Mouse (Mus musculus): ENCODE measurements at regions not wholly inside any gene's neighbourhood (a gene's known extent, or its start where the extent isn't known, plus 50 kb on each side); places are given as distances from the start of the nearest gene placed in this dataset.
A peak's percentile ranks its signal among the peaks of the same experiment; 100 is the strongest.

GRCm38 (mm10) chr2:81182421-81182820 lies 565.4 kb downstream of the Nup35 start:
- no peaks in the 10 kb centered on the region for H3K4me1 ChIP-seq (ENCODE audit: control insufficient read depth in 1 of 2, insufficient read depth in 2 of 2, low read length in 2 of 2)
- no peaks in the 10 kb centered on the region for H3K36me3 ChIP-seq (ENCODE audit: control insufficient read depth in 1 of 2, insufficient read depth in 2 of 2, low read length in 2 of 2)
- no peaks in the 10 kb centered on the region for H3K9me3 ChIP-seq (replicated peaks; ENCODE audit: insufficient read depth, low read length)
- H3K27ac ChIP-seq (ENCODE audit: control insufficient read depth, low read depth, low read length) = no peak overlapping the region
- no peak overlapping the region for H3K9ac ChIP-seq (ENCODE audit: control insufficient read depth, low read depth, low read length, poor library complexity, severe bottlenecking)
- TF ChIP-seq SIN3A (IDR thresholded peaks at IDR 0.05; ENCODE audit: low read length) = no peak
- no peak for TF ChIP-seq NRF1 (IDR thresholded peaks at IDR 0.05; ENCODE audit: insufficient read depth, low read depth, low read length, poor library complexity, severe bottlenecking)
- no peak for TF ChIP-seq POLR2AphosphoS5 (IDR thresholded peaks at IDR 0.05; ENCODE audit: borderline replicate concordance, low read depth, low read length)
- TF ChIP-seq POLR2AphosphoS2 (IDR thresholded peaks at IDR 0.05; ENCODE audit: low read length) = no peak
- TF ChIP-seq TAL1 (IDR thresholded peaks at IDR 0.05; ENCODE audit: low read length) = no peak
- TF ChIP-seq MYC (IDR thresholded peaks at IDR 0.05; ENCODE audit: low read depth, low read length) = no peak
- TF ChIP-seq ELF1 (IDR thresholded peaks at IDR 0.05; ENCODE audit: low read depth, low read length) = no peak
- no peak for TF ChIP-seq RAD21 (IDR thresholded peaks at IDR 0.05; ENCODE audit: low read depth, low read length)
- TF ChIP-seq MAFK (IDR thresholded peaks at IDR 0.05; ENCODE audit: borderline replicate concordance, low read depth, low read length) = no peak
- TF ChIP-seq MEF2A (IDR thresholded peaks at IDR 0.05; ENCODE audit: extremely low read depth, insufficient replicate concordance, low read depth, low read length, poor library complexity, severe bottlenecking) = no peak
- H3K79me2 ChIP-seq (ENCODE audit: control insufficient read depth, insufficient read depth, low read length, poor library complexity) = no peaks in the 10 kb centered on the region
- no peak overlapping the region for H3K4me3 ChIP-seq (ENCODE audit: control insufficient read depth in 1 of 2, insufficient read depth in 1 of 2, low read depth in 2 of 2, low read length in 2 of 2)
- no peaks in the 10 kb centered on the region for H3K27me3 ChIP-seq (ENCODE audit: control insufficient read depth in 1 of 2, insufficient read depth in 2 of 2, low read length in 2 of 2)
- DNase-seq (ENCODE audit: low read depth, low spot score) = no peak

- Histone ChIP-seq H3K4me1 (ENCODE audit: control insufficient read depth in 1 of 2, insufficient read depth in 2 of 2, low read length in 2 of 2) (no peaks in the 10 kb centered on the region), H3K79me2 (ENCODE audit: control insufficient read depth, insufficient read depth, low read length, poor library complexity) (no peaks in the 10 kb centered on the region), H3K27me3 (ENCODE audit: control insufficient read depth in 1 of 2, insufficient read depth in 2 of 2, low read length in 2 of 2) (no peaks in the 10 kb centered on the region), H3K9me3 (replicated peaks; ENCODE audit: insufficient read depth, low read length) (no peaks in the 10 kb centered on the region), H3K27ac (ENCODE audit: control insufficient read depth, low read depth, low read length) (no peak overlapping the region), H3K4me3 (ENCODE audit: control insufficient read depth in 1 of 2, insufficient read depth in 1 of 2, low read depth in 2 of 2, low read length in 2 of 2) (no peak overlapping the region), H3K9ac (ENCODE audit: control insufficient read depth, low read depth, low read length, poor library complexity, severe bottlenecking) (no peak overlapping the region), H3K36me3 (ENCODE audit: control insufficient read depth in 1 of 2, insufficient read depth in 2 of 2, low read length in 2 of 2) (no peaks in the 10 kb centered on the region)
- no peak for TF ChIP-seq CHD2 (IDR thresholded peaks at IDR 0.05; ENCODE audit: low read length)
- peak; percentile 2 for DNase-seq (ENCODE audit: low read depth, low spot score)
Measured at GRCm38 (mm10) chr2:81185976-81186375, 568.9 kb downstream of the Nup35 start.

GRCm38 (mm10) chr2:81190831-81191230 lies 573.8 kb downstream of the Nup35 start:
- no peaks in the 10 kb centered on the region for H3K27me3 ChIP-seq (ENCODE audit: control insufficient read depth in 1 of 2, insufficient read depth in 2 of 2, low read length in 2 of 2)
- H3K9me3 ChIP-seq (replicated peaks; ENCODE audit: insufficient read depth, low read length) = no peaks in the 10 kb centered on the region
- H3K27ac ChIP-seq (ENCODE audit: control insufficient read depth, low read depth, low read length) = no peak overlapping the region
- no peaks in the 10 kb centered on the region for H3K4me1 ChIP-seq (ENCODE audit: control insufficient read depth in 1 of 2, insufficient read depth in 2 of 2, low read length in 2 of 2)
- no peak for DNase-seq (ENCODE audit: low read depth, low spot score)
- no peaks in the 10 kb centered on the region for H3K79me2 ChIP-seq (ENCODE audit: control insufficient read depth, insufficient read depth, low read length, poor library complexity)
- TF ChIP-seq MAX (IDR thresholded peaks at IDR 0.05; ENCODE audit: low read length) = no peak
- no peak for TF ChIP-seq MAFK (IDR thresholded peaks at IDR 0.05; ENCODE audit: borderline replicate concordance, low read depth, low read length)
- TF ChIP-seq USF2 (IDR thresholded peaks at IDR 0.05; ENCODE audit: borderline replicate concordance in 1 of 2, insufficient read depth in 1 of 2, low read depth in 1 of 2, low read length in 2 of 2) = no peak
- no peak for TF ChIP-seq TAL1 (IDR thresholded peaks at IDR 0.05; ENCODE audit: low read length)
- TF ChIP-seq CHD1 (IDR thresholded peaks at IDR 0.05; ENCODE audit: low read depth, low read length) = no peak
- no peak for TF ChIP-seq CTCF (IDR thresholded peaks at IDR 0.05 in 2 of 3, conservative IDR thresholded peaks at IDR 0.05 in 1 of 3; ENCODE audit: control insufficient read depth in 1 of 3, insufficient read depth in 1 of 3, low read depth in 2 of 3, low read length in 3 of 3, poor library complexity in 1 of 3, severe bottlenecking in 1 of 3)
- no peak for TF ChIP-seq SMC3 (IDR thresholded peaks at IDR 0.05; ENCODE audit: low read depth, low read length)
- no peak for TF ChIP-seq RAD21 (IDR thresholded peaks at IDR 0.05; ENCODE audit: low read depth, low read length)
- TF ChIP-seq USF1 (IDR thresholded peaks at IDR 0.05; ENCODE audit: low read depth, low read length) = no peak
- no peak for TF ChIP-seq EP300 (IDR thresholded peaks at IDR 0.05; ENCODE audit: low read depth in 1 of 2, low read length in 2 of 2)
- TF ChIP-seq E2F4 (IDR thresholded peaks at IDR 0.05; ENCODE audit: borderline replicate concordance, low read depth, low read length) = no peak
- no peak for TF ChIP-seq MEF2A (IDR thresholded peaks at IDR 0.05; ENCODE audit: extremely low read depth, insufficient replicate concordance, low read depth, low read length, poor library complexity, severe bottlenecking)
- no peak for TF ChIP-seq ELF1 (IDR thresholded peaks at IDR 0.05; ENCODE audit: low read depth, low read length)
- no peak for TF ChIP-seq POLR2A (IDR thresholded peaks at IDR 0.05; ENCODE audit: control insufficient read depth in 1 of 2, insufficient read depth in 1 of 2, low read depth in 1 of 2, low read length in 2 of 2, poor library complexity in 1 of 2)
- TF ChIP-seq MAZ (IDR thresholded peaks at IDR 0.05; ENCODE audit: low read depth, low read length) = no peak
- no peak for TF ChIP-seq TBP (IDR thresholded peaks at IDR 0.05; ENCODE audit: low read depth, low read length)
- no peak for TF ChIP-seq ZKSCAN1 (IDR thresholded peaks at IDR 0.05; ENCODE audit: low read depth, low read length)
- TF ChIP-seq MYB (IDR thresholded peaks at IDR 0.05; ENCODE audit: low read depth, low read length) = no peak
- TF ChIP-seq NELFE (IDR thresholded peaks at IDR 0.05; ENCODE audit: low read depth, low read length) = no peak
- H3K4me3 ChIP-seq (ENCODE audit: control insufficient read depth in 1 of 2, insufficient read depth in 1 of 2, low read depth in 2 of 2, low read length in 2 of 2) = no peak overlapping the region
- H3K36me3 ChIP-seq (ENCODE audit: control insufficient read depth in 1 of 2, insufficient read depth in 2 of 2, low read length in 2 of 2) = no peaks in the 10 kb centered on the region
- no peak overlapping the region for H3K9ac ChIP-seq (ENCODE audit: control insufficient read depth, low read depth, low read length, poor library complexity, severe bottlenecking)
